Mouse (Mus musculus) spleen, adult 12 weeks (tissue): ENCODE results near the gene Pmpca.

ENCODE experiments used
- DNase-seq: peaks from one replicate; pipeline ENCODE4 v3.0.0; 2022; ENCODE audit warnings: low spot score

Pmpca gene

GRCm38 (mm10) chr2:26389154-26389690, at the start of gene Pmpca, which contains the start of gene Entr1:
Gene Pmpca, plus strand, starts transcription at chr2:26389339.
Gene Entr1, minus strand, starts transcription at chr2:26389316.
- DNase-seq, result peak; percentile 81

- DNase-seq, result no peak
Measured at GRCm38 (mm10) chr2:26341510-26341981, 47.6 kb upstream of the Pmpca start.

- DNase-seq, result no peak
Measured at GRCm38 (mm10) chr2:26342044-26342443, 47.1 kb upstream of the Pmpca start.

DNA sequence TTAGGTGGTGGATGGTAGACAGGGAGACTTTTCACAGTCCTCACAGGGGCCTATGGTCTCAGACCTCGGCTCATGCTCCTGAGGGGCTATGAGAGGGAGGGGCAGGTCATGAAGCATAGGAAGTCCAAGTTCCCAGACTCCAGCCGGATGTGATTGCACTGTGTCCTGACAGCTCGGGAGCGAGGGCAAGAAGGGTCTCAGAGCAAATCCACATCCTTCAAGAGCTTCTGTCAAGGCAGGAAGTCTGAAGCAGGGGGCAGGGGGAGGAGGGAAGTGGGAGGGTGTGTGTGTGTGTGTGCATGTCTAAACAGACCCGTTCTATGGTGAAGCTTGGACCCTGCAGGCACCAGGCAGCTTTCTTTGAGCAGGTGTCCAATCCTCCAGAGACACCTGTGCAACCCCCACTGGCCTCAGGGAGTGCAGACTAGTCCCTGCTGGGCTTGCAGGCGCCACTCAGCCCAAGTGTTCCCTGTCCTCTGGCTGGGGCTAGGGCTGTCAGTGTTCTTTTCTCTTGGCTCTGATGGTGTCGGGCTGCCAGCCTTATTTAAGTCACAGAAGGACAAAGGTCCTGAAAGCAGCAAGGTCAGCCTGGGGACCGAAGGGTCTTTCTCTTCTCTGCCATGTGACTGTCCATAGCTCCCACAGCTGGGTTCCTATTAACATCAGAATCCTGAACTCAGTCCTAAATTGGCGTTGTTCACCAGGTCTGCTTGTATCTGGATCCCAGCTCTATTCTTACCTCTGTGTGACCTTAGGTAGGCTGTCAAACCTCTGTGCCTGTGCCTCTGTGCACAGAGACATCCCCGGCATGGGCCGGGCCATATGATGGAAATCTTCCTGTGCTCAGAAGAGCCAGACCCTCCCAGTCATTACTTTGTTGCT, 46.3 kb upstream of the Pmpca start:
- no peak for DNase-seq

DNA sequence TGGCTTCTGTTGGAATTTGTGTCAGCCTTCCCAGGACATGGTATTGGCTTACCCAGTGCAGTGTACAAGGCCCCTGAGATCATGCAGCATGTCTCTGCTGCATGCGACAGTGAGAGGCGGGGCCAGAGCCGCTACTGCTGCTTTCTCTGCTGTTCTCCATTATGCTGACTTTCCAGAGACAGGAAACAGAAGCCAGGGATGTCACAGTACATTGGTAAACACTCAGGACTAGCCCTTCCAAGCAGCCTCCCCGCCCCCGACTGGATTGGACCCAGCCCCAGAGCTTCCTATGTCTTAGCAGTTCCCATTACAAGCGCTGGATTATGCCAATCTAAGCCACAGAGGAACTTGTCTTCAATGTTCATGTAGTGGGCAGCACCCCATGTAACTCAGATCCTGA, 40.9 kb upstream of the Pmpca start:
- DNase-seq, result no peak

GRCm38 (mm10) chr2:26351358-26352290, 37.5 kb upstream of the Pmpca start, which contains the start of gene Dnlz:
Gene Dnlz, minus strand, starts transcription at chr2:26352110.
- peak; percentile 80 for DNase-seq

DNA sequence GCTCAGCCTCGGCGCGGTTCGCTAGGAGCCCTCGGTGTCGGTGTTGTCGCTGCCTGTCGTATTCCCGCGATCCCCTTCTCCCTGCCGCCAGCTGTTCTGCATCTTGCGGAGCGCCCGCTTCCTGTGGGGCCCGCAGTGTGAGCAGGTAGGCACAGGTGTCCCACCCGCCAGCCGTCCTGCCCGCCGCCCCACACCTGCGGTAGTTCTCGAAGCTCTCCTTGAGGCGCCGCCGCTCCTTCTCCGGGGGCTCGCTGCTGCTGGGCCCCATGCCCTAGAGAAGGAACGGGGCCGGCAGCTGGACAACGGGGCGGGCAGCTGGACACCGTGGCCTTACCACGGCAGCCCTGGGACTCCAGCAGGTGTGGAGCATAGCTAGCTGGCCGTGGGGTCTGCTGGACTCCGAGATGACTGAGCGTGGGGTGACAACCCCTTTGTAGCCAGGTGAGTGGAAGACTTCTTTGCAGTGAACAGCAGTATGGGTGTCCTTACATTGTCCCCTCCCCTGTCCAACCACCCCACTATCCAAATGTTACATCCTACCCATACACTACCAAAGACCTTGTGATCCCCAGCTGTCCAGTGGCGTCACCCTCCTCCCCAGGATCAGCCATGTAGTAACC, 36.7 kb upstream of the Pmpca start:
- DNase-seq, result no peak

DNA sequence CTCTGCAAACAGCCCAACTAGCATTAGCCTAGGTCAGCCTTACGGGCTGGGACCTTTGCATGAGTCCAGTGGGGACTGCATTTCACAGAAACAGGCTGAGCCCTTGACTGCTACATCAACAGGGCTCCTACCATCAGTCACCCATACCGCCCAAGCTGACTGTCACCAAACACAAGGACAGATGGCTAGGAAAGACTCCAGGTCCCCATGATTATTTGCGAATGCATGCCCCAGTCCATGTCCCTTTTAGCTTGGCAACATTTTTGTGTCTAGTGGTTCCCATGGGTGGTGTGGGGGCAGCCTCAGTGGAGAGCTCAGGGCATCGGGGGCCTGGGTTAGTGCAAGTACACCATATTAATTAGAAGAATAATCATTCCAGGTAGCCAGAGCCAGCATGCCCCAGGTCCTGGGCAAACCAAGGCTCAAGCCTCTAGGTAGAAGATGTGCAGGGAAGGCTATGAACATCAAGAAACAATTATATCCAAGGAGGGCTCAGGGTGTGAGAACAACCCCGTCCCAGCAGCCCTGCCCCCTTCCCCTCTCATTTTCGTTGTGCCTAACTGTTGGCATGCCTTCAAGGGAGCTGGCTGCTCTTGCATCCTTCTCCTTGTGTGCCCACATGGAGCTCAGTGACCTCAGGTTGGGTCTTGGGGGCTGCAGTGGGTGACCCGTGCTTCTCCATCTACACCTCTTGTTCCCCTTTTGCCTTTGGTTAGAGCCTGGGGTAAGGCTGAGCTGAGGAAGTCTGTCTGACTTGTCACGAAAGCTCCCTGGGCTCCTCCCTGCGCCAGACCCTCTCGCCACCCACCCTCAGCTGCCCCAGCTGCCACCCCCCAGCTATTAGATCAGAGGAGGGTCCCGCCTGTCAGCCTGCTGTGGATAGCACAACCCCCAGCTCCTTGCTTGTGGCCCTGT, 35.8 kb upstream of the Pmpca start:
- no peak for DNase-seq

DNA sequence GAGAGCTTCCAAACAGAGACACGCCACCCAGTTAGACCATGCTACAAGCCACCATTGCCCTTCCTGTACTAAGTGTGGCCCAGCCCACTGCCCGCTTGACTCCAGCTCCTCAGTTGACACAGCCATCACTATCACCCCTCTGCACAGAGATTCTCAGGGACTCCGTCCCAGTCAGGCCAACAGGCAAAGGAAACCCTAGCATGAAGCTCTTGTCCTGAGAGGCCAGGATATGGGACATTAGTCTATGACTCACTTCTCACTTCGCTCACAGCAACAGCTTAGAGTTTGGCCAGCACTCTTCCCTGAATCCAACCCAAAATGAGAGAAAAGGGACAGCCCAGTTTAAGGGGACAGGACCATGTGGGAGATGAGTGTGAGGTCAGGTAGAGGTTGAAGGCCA, 34.7 kb upstream of the Pmpca start:
- DNase-seq, result no peak

DNA sequence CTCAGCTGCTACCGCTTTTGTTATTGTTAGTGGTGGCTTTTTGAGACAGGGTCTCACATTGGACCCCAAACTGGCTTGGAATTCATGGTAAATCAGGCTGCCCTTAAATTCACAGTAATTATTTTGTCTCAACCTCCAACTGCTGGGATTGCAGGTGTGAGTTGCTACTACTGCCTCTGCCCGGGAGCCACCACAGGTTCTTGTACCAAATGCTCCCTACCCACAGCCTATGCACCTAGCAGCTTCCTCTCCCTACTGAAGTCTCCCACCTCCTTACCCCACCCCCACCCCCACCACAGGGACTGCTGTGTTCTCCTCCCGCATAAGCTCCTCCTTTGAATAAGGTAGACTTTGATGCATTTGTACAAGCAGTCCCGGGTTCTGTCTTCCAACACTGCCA, 32.9 kb upstream of the Pmpca start:
- no peak for DNase-seq

DNA sequence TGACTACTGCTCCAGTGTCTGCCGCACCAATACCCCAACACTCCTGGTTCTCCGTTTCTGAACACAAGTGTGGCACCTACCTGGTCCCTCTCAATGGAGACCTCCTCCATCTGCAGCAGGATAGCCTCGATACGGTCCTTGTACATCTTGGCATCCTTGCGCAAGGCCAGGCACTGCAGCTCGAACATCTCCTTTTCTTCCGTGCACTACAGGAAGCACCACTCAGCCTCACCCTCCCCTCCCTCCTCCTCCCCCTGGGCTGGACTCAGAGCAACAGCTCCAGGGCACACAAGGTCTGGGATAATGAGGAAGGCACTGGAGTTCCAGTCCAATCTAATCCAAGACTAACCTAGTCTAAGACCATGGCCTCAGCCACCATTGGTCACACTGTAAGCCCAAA, 32.5 kb upstream of the Pmpca start:
- DNase-seq, result no peak

- DNase-seq, result no peak
Measured at GRCm38 (mm10) chr2:26357484-26357883, 31.7 kb upstream of the Pmpca start.

- DNase-seq, result no peak
Measured at GRCm38 (mm10) chr2:26358667-26359320, 30.3 kb upstream of the Pmpca start.

DNA sequence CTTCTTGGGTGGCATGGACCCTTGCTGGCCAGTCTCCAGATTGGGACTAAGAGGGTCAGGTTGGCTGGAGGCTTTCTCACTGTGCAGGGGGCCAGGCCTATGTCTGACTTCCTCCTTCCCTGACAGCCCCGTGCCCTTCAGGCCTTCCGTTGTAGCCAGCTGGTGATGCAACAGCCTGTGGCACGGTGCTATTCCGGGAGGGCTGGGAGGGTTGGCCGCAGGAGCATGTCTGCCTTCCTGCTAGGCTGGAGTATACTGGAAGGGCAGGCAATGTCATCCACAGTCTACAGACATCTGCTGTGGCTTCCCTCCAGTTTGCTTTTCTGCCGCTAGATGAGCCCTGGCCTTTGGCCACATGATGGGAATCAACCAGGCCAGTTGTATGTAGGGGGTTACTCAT, 29.2 kb upstream of the Pmpca start:
- no peak for DNase-seq

DNA sequence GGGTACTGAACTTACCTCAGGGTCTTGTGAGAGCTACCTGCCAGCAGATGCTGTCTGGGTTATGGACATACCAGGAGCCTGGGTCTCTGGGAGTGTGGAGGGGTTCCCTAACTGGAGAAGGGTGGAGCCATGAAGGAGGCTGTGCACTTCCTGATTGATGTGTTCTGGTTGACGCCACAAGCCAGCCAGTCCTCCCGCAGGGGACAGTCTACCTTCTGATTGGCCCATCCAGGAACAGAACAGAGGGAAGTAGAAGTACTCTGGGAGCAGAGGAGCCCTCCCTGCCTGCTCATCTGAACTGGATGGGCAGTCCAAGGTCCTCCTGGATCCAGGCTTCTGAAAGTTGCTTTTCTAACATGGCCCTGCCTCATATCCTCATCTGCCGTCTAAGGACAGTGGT, 28.4 kb upstream of the Pmpca start, which contains the start of gene Card9:
Gene Card9 (minus strand): TSS at position 147 of the 400 bp plus-strand sequence.
- no peak for DNase-seq

GRCm38 (mm10) chr2:26362991-26363390, 26.1 kb upstream of the Pmpca start:
- no peak for DNase-seq

DNA sequence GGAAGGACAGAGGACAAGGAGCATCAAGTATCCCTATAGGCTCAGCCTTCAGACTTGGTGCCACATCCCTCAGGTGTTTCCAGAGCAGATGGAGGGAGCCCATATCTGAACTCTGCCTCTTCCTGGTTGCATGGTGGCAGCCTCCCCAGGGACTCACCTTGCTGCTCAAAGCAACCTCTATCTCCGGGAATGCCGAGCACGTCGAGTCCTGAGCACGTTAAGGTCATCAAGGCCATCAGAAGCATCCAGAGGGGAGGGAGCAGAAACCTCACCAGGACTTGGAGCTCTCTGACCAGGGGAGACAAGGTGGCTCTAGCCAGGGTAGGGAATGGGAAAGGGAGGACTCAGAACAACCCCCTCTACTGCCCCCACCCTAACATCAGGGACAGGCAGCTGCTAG, 25.7 kb upstream of the Pmpca start:
- DNase-seq, result no peak

DNA sequence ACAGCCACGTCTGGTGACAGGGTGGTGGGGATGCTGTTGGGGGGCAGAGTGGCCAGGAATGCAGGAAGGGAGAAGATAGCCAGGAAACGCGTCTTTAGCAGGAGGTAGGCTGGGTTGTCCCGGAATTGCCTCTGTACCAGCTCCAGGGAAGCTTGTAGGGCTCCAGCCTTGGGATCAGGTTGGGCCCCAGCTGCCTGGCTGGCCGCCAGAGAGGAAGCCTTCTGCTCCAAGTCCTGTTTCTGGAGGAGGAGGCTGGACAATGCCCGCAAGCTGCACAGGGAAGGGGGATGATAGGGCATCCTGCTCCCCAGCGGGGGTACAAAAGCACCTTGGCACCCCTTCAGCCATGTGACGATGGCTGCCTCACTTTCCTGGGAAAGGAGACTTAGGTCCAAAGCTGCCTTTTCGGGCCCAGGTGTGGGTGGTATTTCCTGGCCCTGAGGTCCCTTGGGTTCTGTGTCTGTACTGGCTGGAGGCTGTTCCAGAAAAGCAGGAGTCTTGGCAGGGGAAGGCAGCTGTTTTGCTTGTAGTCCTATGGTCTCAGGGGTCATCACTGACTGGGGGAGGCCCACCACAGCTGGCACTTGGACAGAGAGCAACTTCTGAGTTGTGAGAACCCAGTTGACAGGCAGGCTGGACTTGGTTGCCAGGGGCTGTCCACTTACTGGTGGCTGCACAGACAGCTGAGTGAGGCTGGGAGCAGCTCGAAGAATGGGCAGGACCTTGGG, 24.2 kb upstream of the Pmpca start:
- DNase-seq, result no peak

DNA sequence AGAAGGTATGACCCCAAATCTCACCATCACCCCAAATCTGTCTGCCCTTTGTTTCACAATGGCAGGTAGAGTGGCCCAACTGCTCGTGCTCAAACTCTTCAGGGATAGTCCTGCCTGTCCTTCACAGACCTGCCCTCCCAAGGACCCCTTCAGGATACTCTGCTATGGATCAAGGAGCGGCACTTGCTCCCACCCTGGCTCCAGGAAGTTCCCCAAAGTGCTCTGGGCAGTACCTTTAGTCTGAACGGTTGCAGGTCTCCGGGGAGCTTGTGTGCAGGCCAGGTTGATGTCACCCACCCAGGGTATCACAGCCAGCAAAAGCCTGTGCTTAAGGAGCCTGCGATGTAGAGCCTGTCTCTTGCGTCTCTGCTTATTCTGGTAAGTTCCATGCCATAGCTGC, 21.2 kb upstream of the Pmpca start:
- no peak for DNase-seq

GRCm38 (mm10) chr2:26368572-26368971, 20.6 kb upstream of the Pmpca start:
- no peak for DNase-seq
